Mouse (Mus musculus) thymus, adult 2 months (tissue): ENCODE data around the gene Midn.

Experiments used
- CTCF ChIP-seq: fragments of 200-500 bp; IDR thresholded peaks from 2 replicates; pipeline ENCODE4 v1.5.1; 2012; ENCODE audit warnings: mild to moderate bottlenecking, control low read depth, low read length, moderate library complexity, borderline replicate concordance; ENCODE audit not compliant: control insufficient read depth, poor library complexity, insufficient read depth; ENCODE audit errors: extremely low read depth
- POLR2A ChIP-seq: fragments of 200-500 bp; IDR thresholded peaks from 2 replicates; pipeline ENCODE4 v1.6.1; 2012; ENCODE audit warnings: mild to moderate bottlenecking, low read length, control low read depth, moderate library complexity; ENCODE audit not compliant: control insufficient read depth, poor library complexity, insufficient read depth; ENCODE audit errors: extremely low read depth

DNA sequence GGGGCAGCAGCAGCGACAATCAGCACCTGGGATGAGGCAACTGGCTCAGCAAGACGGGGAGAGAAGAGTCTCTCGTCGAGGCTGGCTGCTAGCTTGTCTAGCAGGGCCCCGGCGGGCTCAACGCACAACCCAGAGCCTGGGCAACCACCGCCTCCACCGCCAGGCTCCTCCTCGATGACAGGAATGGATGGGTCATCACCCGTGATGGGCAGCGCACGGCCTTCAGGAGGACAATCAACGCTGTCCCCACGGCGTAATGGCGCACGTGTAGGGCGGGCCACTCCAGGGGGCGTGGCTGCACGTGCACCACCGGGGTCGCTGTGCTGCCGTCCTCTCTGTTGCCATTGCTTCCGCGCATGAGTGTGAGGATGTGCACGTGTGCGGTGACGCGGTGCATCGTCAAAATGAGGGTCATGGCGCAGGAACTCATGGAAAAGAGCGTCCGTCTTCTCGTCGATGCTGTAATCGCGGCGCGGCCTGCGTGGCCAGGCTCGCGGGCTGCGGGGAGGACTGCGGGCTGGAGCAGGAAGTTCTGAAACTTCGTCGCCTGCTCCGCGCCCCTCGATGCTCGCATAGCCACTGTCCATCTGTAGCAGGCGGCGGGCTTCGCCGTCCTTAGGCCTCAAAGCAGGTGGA lies 16.6 kb upstream of the Midn start:
- TF ChIP-seq POLR2A: no peak
- no peak for TF ChIP-seq CTCF
